Mouse (Mus musculus) forebrain, embryonic 14.5 days (tissue): Measurements from ENCODE around the gene Il18bp. TPM values are rescaled to one million over a fixed set of nuclear protein-coding genes. Genes with fewer than 3 reads are reported as not detected.

Source experiments
- ATAC-seq: fragments of 200-750 bp; cut with Nextera tagmentation; 2 replicates; pipeline ENCODE4 v1.8.0; 2017; ENCODE audit warnings: mild to moderate bottlenecking, moderate library complexity
- DNase-seq: peaks from one replicate; pipeline ENCODE4 v3.0.0-alpha.2; 2015; ENCODE audit warnings: low spot score
- H3K27ac ChIP-seq: fragments of 300-500 bp; sonication (generic); 2 replicates; pipeline ENCODE4 v1.5.1; 2014; ENCODE audit warnings: low read depth, mild to moderate bottlenecking, control low read depth, low read length, moderate library complexity
- H3K27me3 ChIP-seq: fragments of 300-500 bp; sonication (generic); replicated peaks from 2 replicates; pipeline ENCODE4 v1.6.1; 2014; ENCODE audit warnings: low read length, control low read depth, mixed read lengths; ENCODE audit not compliant: control insufficient read depth, insufficient read depth
- H3K36me3 ChIP-seq: fragments of 300-500 bp; sonication (generic); 2 replicates; pipeline ENCODE4 v1.6.1; 2014; ENCODE audit warnings: low read length, control low read depth; ENCODE audit not compliant: control insufficient read depth, insufficient read depth
- H3K4me1 ChIP-seq: fragments of 300-500 bp; sonication (generic); 2 replicates; pipeline ENCODE4 v1.6.1; 2014; ENCODE audit warnings: antibody characterized with exemption, low read length, control low read depth; ENCODE audit not compliant: control insufficient read depth, insufficient read depth
- H3K4me2 ChIP-seq: fragments of 300-500 bp; sonication (generic); 2 replicates; pipeline ENCODE4 v1.6.1; 2014; ENCODE audit warnings: mild to moderate bottlenecking, control low read depth, low read length
- H3K4me3 ChIP-seq: fragments of 300-500 bp; sonication (generic); 2 replicates; pipeline ENCODE4 v1.5.1; 2014; ENCODE audit warnings: low read depth, low read length, control low read depth
- H3K9ac ChIP-seq: fragments of 300-500 bp; sonication (generic); 2 replicates; pipeline ENCODE4 v1.6.1; 2014; ENCODE audit warnings: mild to moderate bottlenecking, low read length, control low read depth, moderate library complexity
- H3K9me3 ChIP-seq: fragments of 300-500 bp; sonication (generic); replicated peaks from 2 replicates; pipeline ENCODE4 v1.6.1; 2016; ENCODE audit warnings: low read length, control low read depth, mixed read lengths; ENCODE audit not compliant: control insufficient read depth
- WGBS: fragments of 180-500 bp; shearing (Covaris S2); extraction: QIAGEN DNeasy Blood & Tissue Kit; methylation state at CpG from one replicate; pipeline ENCODE4 v1.1.7; 2014; 5-methylcytosine and 5-hydroxymethylcytosine counted together
- polyA plus RNA-seq: library from polyadenylated mRNA; unstranded; fragments of >200 nt; fragmentation: Nextera tagmentation; extraction: Ambion mirVana; gene quantifications from 2 replicates; pipeline ENCODE4 v1.2.1, GENCODE M21; 2014

The Il18bp gene
- polyA plus RNA-seq, 1 experiment from 2014 or later: 2.0 TPM

- Histone ChIP-seq H3K4me1 (no peaks in the 10 kb centered on the region), H3K27me3 (no peaks in the 10 kb centered on the region), H3K9me3 (no peaks in the 10 kb centered on the region), H3K4me3 (no peak overlapping the region), H3K9ac (no peak overlapping the region), H3K27ac (no peak overlapping the region), H3K36me3 (peaks cover 100% of the 10 kb centered on the region), H3K4me2 (no peak overlapping the region)
- ATAC-seq: peak; percentile 66; the same call in 1 of the 2 replicates
- 69% methylated on average over 14 of the region's 14 CpGs for WGBS
- DNase-seq: peak; percentile 73
These were observed 20.1 kb downstream of the Il18bp start for GRCm38 (mm10) chr7:101998194-101998927.

DNA sequence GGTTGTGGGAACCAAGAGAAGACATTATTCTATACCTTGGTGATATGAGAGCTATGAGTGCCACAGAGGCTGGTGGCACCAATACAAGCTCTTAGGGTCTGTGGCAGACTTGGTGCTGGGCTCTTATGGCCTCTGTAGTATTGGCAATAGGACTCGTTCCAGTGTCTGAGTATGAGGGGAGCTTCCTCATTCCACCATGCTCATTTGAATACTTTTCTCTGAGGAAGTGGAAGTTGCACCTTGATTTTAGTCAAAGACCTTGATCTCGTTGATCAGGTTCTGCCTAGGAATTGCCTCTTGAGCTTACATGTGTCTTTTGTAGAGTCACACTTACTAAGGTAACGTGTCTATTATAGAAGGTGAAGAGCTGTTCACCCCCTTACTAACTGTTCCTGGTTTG, 24.2 kb downstream of the Il18bp start:
- Histone ChIP-seq H3K27me3 (no peaks in the 10 kb centered on the region), H3K9me3 (no peaks in the 10 kb centered on the region), H3K36me3 (peaks cover 100% of the 10 kb centered on the region), H3K4me3 (no peak overlapping the region), H3K4me1 (no peaks in the 10 kb centered on the region), H3K27ac (no peak overlapping the region), H3K9ac (no peak overlapping the region), H3K4me2 (no peak overlapping the region)
- ATAC-seq (no peak), DNase-seq (no peak)
- 90% methylated on average over 3 of the region's 3 CpGs for WGBS

GRCm38 (mm10) chr7:101985081-101985480, 33.4 kb downstream of the Il18bp start:
- no peaks in the 10 kb centered on the region for H3K27me3 ChIP-seq
- H3K9ac ChIP-seq: no peak overlapping the region
- H3K4me3 ChIP-seq: no peak overlapping the region
- WGBS: 95% methylated on average over 3 of the region's 3 CpGs
- no peak overlapping the region for H3K27ac ChIP-seq
- ATAC-seq: no peak
- no peaks in the 10 kb centered on the region for H3K4me1 ChIP-seq
- peaks cover 63% of the 10 kb centered on the region for H3K36me3 ChIP-seq
- no peaks in the 10 kb centered on the region for H3K9me3 ChIP-seq
- no peak for DNase-seq
- H3K4me2 ChIP-seq: no peak overlapping the region

- Histone ChIP-seq H3K27me3 (no peaks in the 10 kb centered on the region), H3K9ac (no peak overlapping the region), H3K4me2 (no peak overlapping the region), H3K4me3 (no peak overlapping the region), H3K9me3 (no peaks in the 10 kb centered on the region), H3K36me3 (peaks cover 42% of the 10 kb centered on the region), H3K27ac (no peak overlapping the region), H3K4me1 (no peaks in the 10 kb centered on the region)
- WGBS: 94% methylated on average over 1 of the region's 1 CpGs
- ATAC-seq (no peak), DNase-seq (no peak)
These were observed 35.8 kb downstream of the Il18bp start for GRCm38 (mm10) chr7:101982735-101983134.

DNA sequence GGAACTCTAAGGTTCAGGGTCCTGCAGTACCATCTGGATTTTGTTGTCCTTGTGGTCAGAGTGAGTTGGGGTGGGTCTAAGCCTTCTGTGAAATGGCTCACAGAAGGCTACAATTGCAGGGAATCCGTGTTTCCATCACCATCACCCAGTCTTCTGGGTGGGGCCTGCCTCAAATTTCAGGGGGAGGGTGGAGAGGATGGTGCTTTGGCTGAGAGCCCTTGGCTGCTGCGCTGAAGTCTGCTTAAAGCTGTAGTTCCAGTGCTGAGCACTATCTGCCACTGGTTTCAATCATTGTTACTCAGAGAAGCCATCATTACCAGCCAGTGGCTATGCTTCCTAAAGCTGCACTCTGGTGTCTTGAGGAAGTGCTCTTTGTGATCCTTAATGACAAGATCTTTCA, 44.0 kb downstream of the Il18bp start:
- H3K4me1 ChIP-seq: peaks cover 17% of the 10 kb centered on the region
- no peaks in the 10 kb centered on the region for H3K9me3 ChIP-seq
- H3K27ac ChIP-seq: no peak overlapping the region
- H3K9ac ChIP-seq: no peak overlapping the region
- H3K27me3 ChIP-seq: no peaks in the 10 kb centered on the region
- no peaks in the 10 kb centered on the region for H3K36me3 ChIP-seq
- 73% methylated on average over 2 of the region's 2 CpGs for WGBS
- no peak for DNase-seq
- no peak overlapping the region for H3K4me3 ChIP-seq
- no peak overlapping the region for H3K4me2 ChIP-seq
- ATAC-seq: no peak

DNA sequence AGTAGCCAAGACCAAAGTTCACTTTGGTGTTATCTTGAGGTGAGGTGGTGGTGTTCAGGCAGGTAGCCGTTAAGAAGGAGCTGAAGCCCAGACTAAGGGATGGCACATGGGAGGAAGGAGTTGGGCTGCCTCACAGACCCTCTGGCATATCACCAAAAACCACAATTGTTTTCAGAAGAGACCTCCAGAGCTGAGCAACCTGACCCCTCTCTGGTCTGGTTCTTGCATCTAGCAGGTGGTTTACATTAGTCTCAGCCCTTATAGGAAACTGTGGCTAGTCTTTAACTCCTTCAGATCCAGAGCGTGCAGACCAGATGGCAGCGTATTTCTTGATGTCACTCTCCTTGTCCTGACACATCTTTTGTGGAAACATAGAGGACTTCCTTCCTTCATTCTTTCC, 44.8 kb downstream of the Il18bp start:
- Histone ChIP-seq H3K27me3 (no peaks in the 10 kb centered on the region), H3K27ac (no peak overlapping the region), H3K4me3 (no peak overlapping the region), H3K4me1 (peaks cover 21% of the 10 kb centered on the region), H3K9me3 (no peaks in the 10 kb centered on the region), H3K36me3 (no peaks in the 10 kb centered on the region), H3K9ac (no peak overlapping the region), H3K4me2 (no peak overlapping the region)
- DNase-seq (no peak), ATAC-seq (no peak)
- 84% methylated on average over 3 of the region's 3 CpGs for WGBS

DNA sequence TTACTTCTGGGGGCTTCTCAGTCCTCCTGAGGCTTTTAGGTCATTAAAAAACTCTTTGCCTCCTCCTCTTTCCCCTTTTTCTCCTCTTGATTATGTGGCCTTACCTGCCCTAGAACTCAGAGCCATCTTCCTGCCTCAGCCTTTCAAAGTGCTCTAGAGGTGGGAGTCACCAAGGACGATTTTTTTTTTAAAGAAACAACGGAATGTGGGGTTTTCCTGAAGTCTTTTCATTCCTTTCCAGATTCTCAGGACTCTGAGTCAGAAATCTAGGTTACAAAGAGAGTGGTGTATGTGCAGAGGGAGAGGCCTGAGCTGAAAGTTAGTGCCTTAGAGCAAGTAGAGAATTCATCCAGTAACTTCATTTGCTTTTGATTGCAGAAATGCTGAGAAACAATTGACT, 46.8 kb downstream of the Il18bp start:
- Histone ChIP-seq H3K36me3 (no peaks in the 10 kb centered on the region), H3K27me3 (no peaks in the 10 kb centered on the region), H3K4me2 (peak overlapping the region; percentile 63), H3K9me3 (no peaks in the 10 kb centered on the region), H3K4me3 (peak overlapping the region; percentile 68), H3K9ac (peak overlapping the region; percentile 95), H3K27ac (peak overlapping the region; percentile 100), H3K4me1 (peaks cover 23% of the 10 kb centered on the region)
- WGBS: 30% methylated on average over 2 of the region's 2 CpGs
- DNase-seq (no peak), ATAC-seq (no peak)

GRCm38 (mm10) chr7:101970821-101971461, 47.5 kb downstream of the Il18bp start:
- H3K9ac ChIP-seq: peak overlapping the region; percentile 95
- DNase-seq (peak; percentile 94), ATAC-seq (peak; percentile 80)
- peaks cover 23% of the 10 kb centered on the region for H3K4me1 ChIP-seq
- H3K4me3 ChIP-seq: peak overlapping the region; percentile 68
- H3K9me3 ChIP-seq: no peaks in the 10 kb centered on the region
- H3K36me3 ChIP-seq: no peaks in the 10 kb centered on the region
- peak overlapping the region; percentile 100 for H3K27ac ChIP-seq
- WGBS: 1% methylated on average over 19 of the region's 19 CpGs
- H3K27me3 ChIP-seq: no peaks in the 10 kb centered on the region
- peak overlapping the region; percentile 63 for H3K4me2 ChIP-seq

DNA sequence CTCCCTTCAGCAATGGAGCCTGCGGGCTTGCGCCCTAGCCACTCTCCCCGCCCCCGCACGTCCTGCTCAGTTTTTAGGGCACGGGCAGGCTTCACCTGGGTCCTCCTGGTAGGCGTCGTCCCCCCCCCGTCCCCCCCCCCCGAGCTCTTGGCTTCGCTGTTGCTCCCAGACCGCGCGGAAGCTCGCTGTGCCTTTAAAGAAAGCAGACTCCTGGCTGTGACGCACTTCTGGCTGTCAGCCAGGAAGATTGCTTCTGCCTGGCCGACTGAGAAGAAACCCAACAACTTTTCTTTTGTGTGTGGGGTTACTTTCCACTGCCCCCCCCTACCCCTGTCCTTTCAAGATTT, 48.1 kb downstream of the Il18bp start:
- peak overlapping the region; percentile 68 for H3K4me3 ChIP-seq
- H3K4me1 ChIP-seq: peaks cover 23% of the 10 kb centered on the region
- ATAC-seq (peak; percentile 75), DNase-seq (peak; percentile 97)
- H3K36me3 ChIP-seq: no peaks in the 10 kb centered on the region
- H3K9ac ChIP-seq: peak overlapping the region; percentile 95
- WGBS: 0% methylated on average over 14 of the region's 17 CpGs
- no peaks in the 10 kb centered on the region for H3K27me3 ChIP-seq
- H3K27ac ChIP-seq: peak overlapping the region; percentile 100
- H3K9me3 ChIP-seq: no peaks in the 10 kb centered on the region
- peak overlapping the region; percentile 63 for H3K4me2 ChIP-seq
